Mouse (Mus musculus): ENCODE data around the gene Ffar4. TPM values are rescaled to one million over a fixed set of nuclear protein-coding genes. Genes with fewer than 3 reads are reported as not detected.

Gene Ffar4
- polyA plus RNA-seq, 1 experiment from 2014 or later = not detected

- ATAC-seq (ENCODE audit: low FRiP score) = no peak
- Histone ChIP-seq H3K4me1 (replicated peaks) (no peaks in the 10 kb centered on the region), H3K36me3 (no peaks in the 10 kb centered on the region), H3K27me3 (no peaks in the 10 kb centered on the region), H3K4me2 (no peak overlapping the region), H3K9me3 (no peaks in the 10 kb centered on the region), H3K9ac (no peak overlapping the region), H3K4me3 (no peak overlapping the region), H3K27ac (no peak overlapping the region)
- 100% methylated on average over 1 of the region's 1 CpGs for WGBS
Measured at GRCm38 (mm10) chr19:38156243-38156642, 59.4 kb downstream of the Ffar4 start.

DNA sequence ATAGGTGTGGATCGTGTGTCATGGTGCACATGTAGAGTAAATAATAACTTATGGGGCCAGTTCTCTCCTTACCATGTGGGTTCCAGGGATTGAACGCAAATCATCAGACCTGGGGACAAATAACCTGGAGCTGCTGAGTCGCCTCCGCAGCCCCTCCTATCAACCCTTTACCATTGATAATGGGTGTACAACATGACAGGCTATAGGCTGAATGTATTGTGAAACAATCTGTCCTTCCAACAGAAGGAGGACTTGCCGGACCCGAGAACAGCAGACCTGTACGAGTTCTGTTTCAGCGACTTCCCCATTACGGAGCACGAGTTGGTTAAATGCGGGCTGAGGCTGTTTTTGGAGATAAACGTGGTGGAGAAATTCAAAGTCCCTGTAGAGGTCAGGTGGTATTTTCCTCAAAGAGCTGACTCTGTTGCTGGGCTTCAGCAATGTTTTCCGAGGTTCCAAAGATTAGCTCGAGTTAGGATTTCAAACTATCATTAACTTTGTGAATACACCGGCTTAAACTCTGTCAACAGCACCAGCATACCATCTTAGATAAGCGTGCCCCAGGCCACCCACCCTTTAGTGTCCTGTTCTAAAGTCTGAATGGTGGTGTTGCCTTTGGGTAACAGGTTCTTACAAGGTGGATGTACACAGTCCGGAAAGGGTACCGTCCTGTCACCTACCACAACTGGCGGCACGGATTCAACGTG lies 64.9 kb downstream of the Ffar4 start:
- H3K9me3 ChIP-seq = no peaks in the 10 kb centered on the region
- H3K4me1 ChIP-seq (replicated peaks) = no peaks in the 10 kb centered on the region
- H3K4me2 ChIP-seq = no peak overlapping the region
- H3K36me3 ChIP-seq = no peaks in the 10 kb centered on the region
- no peak overlapping the region for H3K4me3 ChIP-seq
- H3K27ac ChIP-seq = no peak overlapping the region
- no peak overlapping the region for H3K9ac ChIP-seq
- 94% methylated on average over 21 of the region's 21 CpGs for WGBS
- ATAC-seq (ENCODE audit: low FRiP score) = no peak
- no peaks in the 10 kb centered on the region for H3K27me3 ChIP-seq

Other genes starting within 250 kb of the Ffar4 start
- gene Myof, start 53.5 kb upstream of the Ffar4 start, polyA plus RNA-seq (2015; fragmentation: Nextera tagmentation; extraction: Ambion mirVana) = 2.4 and 2.6 TPM in 2 replicates
- gene Cep55, start 42.1 kb upstream of the Ffar4 start, polyA plus RNA-seq (2015; fragmentation: Nextera tagmentation; extraction: Ambion mirVana) = 8.2 and 9.6 TPM in 2 replicates
- 2.7 and 5.5 TPM in 2 replicates for gene Rbp4, start 28.2 kb downstream of the Ffar4 start, polyA plus RNA-seq (2015; fragmentation: Nextera tagmentation; extraction: Ambion mirVana)
- 0.30 and 0.47 TPM in 2 replicates for gene Pde6c, start 35.7 kb downstream of the Ffar4 start, polyA plus RNA-seq (2015; fragmentation: Nextera tagmentation; extraction: Ambion mirVana)
- 49.1 and 49.6 TPM in 2 replicates for gene Fra10ac1, start 127.1 kb downstream of the Ffar4 start, polyA plus RNA-seq (2015; fragmentation: Nextera tagmentation; extraction: Ambion mirVana)
- 13.1 and 14.0 TPM in 2 replicates for gene Lgi1, start 167.5 kb downstream of the Ffar4 start, polyA plus RNA-seq (2015; fragmentation: Nextera tagmentation; extraction: Ambion mirVana)